Mouse (Mus musculus): ENCODE data around the gene Zfp146.

Gene Zfp146

DNA sequence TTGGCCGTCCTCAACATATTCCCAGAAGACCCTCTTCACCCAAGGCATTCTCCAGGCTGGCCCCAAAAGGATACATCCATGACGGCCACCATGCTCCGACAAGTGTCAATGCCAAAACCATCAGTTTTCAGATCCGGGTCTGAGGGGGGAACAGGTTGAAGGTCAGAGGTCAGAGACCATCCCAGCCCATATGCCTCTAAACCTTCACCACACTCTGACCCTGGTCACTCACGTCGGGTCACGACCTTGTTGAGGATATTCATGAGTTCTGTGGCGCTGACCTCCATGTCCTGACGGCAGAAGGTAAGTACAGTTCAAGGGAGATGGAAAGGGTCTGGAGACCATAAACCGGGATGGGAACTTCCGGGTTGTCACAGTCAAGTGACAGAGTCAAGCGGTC is 22.5 kb upstream of the Zfp146 start:
- in situ Hi-C loops (cut with MboI) = no loop called here

- in situ Hi-C loops (cut with MboI) = no loop called here
These were observed 19.6 kb upstream of the Zfp146 start for GRCm38 (mm10) chr7:30189116-30189491.

DNA sequence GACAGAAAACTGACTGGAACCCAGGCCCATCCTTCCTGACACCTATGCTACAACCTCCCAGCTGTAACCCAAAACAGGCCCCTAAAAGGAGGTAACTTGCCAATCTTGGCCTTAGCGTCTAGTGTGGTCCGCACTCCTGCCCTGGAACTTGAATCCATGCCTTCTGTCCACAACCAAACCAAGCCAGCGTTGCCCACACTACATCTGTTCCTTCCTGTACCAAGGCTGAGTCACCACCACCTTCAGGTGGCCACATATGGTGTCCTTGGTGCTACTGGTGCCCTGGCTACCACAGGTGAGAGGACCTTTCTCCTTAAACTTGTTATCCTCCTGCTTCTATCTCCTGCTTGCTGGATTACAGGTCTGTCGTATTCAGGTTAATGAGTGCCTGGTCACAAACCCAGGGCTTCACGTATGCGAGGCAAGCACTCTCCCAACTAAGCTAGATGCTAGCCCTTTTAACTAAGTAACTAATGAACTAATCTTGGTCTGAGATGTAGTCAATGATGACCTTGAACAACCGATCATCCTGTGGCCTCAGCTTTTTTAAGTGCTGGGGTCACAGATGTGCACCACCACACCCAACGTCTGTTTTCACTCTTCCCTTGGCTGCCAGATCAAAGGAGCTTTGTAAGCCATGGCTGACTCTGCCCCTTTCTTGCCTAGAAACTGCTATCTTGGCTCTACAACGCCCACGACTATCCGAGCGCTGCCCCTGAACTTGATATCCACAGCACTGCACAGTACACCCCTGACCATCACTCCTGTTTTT is 19.0 kb upstream of the Zfp146 start:
- in situ Hi-C loops (cut with MboI) = no loop called here

DNA sequence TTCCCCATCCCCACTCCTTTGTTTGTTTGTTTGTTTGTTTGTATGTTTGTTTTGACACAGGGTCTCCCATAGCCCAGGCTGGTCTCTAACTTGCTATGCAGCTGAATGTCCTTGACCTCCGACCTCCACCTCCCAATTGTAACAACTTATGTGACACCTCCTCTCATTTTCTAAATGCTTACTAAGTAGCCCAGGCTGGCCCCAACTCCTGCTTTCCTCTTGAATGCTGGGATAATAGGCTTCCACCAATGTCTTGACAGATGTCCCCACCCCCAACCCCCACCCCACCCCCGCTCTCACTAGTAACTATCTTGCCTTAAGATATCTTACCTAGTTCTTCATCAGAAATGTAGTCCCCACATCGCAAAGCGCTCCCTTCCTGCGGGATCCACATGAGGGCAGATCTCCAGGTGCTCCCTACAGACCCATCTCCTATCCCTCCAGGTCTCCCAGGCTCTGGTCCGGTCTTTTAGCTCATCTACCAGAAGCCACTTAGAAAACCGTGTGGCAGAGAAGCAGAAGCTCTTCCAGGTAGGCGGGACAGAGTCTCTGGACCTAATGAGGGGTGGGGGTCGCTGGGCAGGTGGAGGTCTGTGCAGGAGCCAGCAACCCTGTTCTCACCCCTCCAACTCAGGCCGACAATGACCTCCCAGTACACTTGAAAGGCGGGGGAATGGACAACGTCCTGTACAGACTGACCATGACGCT is 15.2 kb upstream of the Zfp146 start:
- in situ Hi-C loops (cut with MboI) = loop anchor here (5.0 kb wide), 1 partner anchor 33 kb away; no protein-coding TSS in a partner anchor

DNA sequence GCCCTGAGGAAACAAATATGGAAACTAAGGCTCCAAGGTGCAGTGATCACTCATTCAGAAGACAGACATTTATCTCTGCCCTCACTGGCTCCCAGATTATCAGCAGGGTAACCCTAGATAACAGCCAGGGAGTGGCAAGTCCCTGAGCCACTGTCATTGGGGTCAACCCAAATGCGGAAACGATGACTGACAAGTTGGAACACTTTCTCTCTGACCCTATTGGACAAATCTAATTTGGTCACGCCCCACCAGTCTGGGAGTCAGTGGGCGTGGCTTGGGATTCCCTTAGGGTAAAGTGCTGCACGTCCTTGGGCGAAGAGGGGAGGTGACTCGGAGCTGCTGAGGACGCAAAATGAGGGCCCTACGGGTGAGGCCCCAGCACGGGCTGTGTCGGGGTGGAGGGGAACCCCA is 14.3 kb upstream of the Zfp146 start, which contains the start of gene Cox7a1:
Gene Cox7a1 (plus strand): TSS at position 266 of the 411 bp plus-strand sequence.
- in situ Hi-C loops (cut with MboI) = loop anchor here (5.0 kb wide), 1 partner anchor 33 kb away; no protein-coding TSS in a partner anchor

DNA sequence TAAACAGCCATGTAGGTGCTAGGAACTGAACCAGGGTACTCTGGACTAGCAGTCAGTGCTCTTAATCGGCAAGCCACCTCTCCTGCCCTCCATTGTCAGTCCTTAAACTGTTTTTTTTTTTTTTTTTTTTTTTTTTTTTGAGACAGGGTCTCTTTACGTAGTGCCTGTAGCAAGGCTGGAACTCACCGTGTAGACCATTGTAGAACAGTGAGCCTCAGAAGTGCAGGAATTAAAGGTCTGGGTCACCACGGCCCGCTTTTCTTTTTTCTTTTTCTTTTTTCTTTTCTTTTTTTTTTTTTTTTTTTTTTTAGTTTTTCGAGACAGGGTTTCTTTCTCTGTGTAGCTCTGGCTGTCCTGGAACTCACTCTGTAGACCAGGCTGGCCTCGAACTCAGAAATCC is 13.6 kb upstream of the Zfp146 start:
- in situ Hi-C loops (cut with MboI) = loop anchor here (5.0 kb wide), 1 partner anchor 34 kb away; no protein-coding TSS in a partner anchor

- in situ Hi-C loops (cut with MboI) = loop anchor here (5.0 kb wide), 1 partner anchor 35 kb away; no protein-coding TSS in a partner anchor
These were observed 12.4 kb upstream of the Zfp146 start for GRCm38 (mm10) chr7:30181929-30182328.

DNA sequence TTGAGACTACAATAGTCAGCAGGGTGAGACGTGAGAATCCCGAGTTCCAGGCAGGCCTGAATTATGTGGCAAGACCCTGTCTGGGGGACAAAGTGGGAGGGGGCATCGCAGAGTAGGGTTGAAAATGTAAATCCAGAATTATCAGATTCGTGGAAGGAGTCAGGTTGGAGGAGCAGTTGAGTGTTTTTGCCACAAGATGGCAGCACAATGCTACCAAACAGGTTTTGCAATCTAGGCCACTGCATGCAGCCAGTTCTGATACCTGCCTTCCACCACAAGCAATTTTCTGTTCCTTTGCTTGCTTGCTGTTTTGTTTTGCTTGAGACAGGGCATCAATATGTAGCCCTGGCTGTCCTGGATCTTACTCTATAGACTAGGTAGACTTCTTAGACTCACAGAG is 11.8 kb upstream of the Zfp146 start:
- in situ Hi-C loops (cut with MboI) = loop anchor here (5.0 kb wide), 1 partner anchor 36 kb away; no protein-coding TSS in a partner anchor

GRCm38 (mm10) chr7:30178256-30178655 is 8.7 kb upstream of the Zfp146 start:
- in situ Hi-C loops (cut with MboI) = no loop called here

GRCm38 (mm10) chr7:30176474-30176873 is 6.9 kb upstream of the Zfp146 start:
- in situ Hi-C loops (cut with MboI) = no loop called here

- in situ Hi-C loops (cut with MboI) = no loop called here
These were observed 867 bp upstream of the Zfp146 start for GRCm38 (mm10) chr7:30170283-30170951.

GRCm38 (mm10) chr7:30168914-30169582 is 502 bp downstream of the Zfp146 start:
- in situ Hi-C loops (cut with MboI) = no loop called here

DNA sequence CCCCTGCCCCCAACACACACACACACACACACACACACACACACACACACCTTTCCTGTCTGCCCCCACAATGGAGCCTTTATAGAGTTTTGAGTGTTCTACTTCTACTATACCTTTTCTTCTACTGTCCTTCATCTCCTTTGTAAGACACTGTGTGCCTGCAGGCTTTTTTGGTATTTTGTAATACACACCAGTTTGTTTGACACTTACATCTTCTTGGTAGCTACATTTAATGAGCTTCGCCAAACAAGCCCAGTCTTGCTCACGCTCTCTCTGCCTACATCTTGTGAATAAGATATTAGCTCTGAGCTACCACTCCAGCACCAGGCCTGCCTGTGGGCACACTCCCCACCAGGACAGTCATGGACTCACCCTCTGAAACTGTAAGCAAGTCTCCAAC is 4.8 kb downstream of the Zfp146 start:
- in situ Hi-C loops (cut with MboI) = no loop called here

GRCm38 (mm10) chr7:30163113-30163512 is 6.4 kb downstream of the Zfp146 start:
- in situ Hi-C loops (cut with MboI) = no loop called here

DNA sequence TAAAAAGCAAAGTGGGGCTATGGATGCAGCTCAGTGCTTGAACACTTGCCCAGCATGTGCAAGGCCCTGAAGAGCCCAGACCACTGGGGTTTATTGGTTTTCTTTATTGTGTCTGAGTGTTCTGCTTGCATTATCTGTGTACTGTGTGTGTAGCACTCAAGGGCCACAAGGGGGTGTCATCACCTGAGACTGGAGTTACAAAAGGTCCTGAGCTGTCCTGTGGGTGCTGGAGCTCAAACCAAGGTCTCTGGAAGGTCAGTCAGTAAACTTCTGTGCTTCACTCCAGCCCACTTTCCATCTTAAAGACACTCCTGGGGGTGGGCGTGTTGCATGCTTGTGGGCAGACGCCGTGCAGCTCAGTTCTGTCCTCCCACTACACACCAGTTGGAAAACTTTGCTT is 14.0 kb downstream of the Zfp146 start:
- in situ Hi-C loops (cut with MboI) = no loop called here

DNA sequence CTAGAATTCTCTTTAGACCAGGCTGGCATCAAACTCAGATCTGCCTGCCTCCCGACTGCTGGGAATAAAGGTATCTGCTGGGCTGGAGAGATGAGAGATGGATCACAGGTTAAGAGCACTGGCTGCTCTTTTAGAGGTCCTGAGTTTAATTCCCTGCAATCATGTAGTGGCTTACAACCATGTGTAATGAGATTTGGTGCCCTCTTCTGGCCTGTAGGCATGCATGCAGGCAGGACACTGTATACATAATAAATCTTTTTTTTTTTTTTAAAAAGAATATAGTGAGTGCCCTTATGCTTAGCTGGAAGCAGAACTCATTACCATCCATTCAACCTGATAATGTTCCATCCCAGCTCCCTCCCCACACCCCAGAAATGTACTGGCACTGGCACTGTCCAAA is 15.5 kb downstream of the Zfp146 start:
- in situ Hi-C loops (cut with MboI) = no loop called here

DNA sequence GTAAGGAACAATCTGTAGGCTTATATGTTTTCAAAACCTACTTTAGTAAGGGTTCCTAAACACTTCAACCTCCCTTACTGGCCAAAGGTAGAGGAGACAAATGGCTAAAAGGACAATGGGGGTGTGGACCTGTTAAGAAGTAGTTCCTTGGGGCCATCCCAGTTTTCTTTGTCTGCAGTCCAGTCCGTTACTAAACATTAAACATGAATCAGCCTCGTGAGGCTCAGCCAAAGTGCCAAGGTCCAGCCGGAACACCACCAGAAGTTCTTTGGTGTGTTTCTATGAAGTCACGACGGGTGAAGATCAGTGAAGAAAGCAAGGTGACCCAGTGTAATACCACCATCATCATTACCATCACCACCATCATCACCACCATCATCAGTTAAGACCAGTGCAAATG is 22.5 kb downstream of the Zfp146 start:
- in situ Hi-C loops (cut with MboI) = no loop called here

DNA sequence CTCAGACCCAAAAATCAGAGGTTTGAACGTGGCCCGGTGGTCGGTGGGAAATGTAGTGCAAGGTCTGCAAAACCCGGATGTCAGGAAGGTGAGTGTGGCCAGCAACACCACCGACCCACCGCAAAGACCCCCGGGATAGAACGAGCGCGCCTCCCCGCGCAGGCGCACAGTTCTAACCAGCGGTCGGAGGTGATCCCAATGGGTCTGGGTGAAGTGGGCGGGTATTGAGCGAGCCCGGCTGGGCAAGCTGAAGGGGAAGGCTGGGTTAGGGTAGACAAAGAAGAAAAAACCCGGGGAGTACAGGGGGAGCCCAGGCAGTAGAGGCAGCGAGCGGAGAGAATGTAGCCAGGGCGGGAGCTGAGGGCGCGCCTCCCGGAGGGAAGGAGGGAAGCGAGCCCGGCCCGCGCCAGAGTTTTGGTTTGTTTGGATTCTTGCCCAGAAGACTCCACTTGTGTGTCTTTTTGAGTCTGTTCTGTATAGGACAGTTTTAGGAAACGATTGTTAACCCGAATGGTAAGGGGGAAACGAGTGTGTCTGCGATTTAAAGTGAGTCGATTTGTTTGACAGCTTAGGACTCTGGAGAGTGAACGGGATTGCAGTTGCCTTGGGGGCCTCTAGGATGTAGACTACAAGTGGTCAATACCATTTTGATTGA is 25.9 kb downstream of the Zfp146 start:
- in situ Hi-C loops (cut with MboI) = no loop called here

DNA sequence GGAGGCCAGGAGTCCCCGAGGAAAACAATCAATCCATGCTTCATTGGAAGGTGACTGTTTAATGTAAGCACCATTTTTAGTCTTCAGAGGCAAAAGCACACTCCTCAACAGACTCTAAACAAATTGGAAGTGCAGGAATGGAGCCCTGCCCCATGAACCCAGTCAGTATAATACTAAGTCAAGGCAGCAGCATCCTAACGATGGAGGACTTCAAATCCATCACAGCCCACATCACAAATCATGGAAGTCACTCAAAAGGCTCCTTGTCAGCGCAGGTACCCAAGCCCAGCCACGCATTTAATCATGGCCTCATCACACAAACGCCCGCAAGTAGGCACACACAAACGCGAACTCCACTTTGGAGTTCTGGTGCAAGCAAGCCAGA is 26.4 kb downstream of the Zfp146 start:
- in situ Hi-C loops (cut with MboI) = no loop called here

DNA sequence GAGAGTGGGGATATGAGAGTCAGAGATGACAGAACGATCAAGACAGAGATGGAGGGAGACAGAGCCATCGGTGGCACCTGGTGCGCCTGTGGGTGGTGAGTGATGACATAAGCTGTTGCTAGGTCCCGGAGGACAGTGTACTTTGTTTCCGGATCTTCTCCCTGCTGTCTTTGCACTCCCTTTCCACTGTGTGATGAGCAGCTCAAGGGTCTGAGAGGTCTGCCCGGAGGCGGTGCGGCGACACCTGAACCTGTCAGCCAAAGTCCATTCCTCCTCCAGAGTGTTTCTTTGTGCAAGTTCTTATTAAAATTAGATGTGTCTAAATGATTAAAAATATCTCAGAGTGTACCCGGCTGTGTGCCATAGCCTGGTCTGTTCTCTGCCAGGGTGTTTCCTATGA is 32.7 kb downstream of the Zfp146 start:
- in situ Hi-C loops (cut with MboI) = no loop called here

- in situ Hi-C loops (cut with MboI) = no loop called here
These were observed 37.2 kb downstream of the Zfp146 start for GRCm38 (mm10) chr7:30132396-30132795.
